Mouse (Mus musculus): ENCODE data around the gene Frmd4a.
"Not testable (repeated sequence)": the region's sequence is repeated elsewhere in the genome, so short reads cannot be mapped to it uniquely, and the experiment has no call there.

The Frmd4a gene

DNA sequence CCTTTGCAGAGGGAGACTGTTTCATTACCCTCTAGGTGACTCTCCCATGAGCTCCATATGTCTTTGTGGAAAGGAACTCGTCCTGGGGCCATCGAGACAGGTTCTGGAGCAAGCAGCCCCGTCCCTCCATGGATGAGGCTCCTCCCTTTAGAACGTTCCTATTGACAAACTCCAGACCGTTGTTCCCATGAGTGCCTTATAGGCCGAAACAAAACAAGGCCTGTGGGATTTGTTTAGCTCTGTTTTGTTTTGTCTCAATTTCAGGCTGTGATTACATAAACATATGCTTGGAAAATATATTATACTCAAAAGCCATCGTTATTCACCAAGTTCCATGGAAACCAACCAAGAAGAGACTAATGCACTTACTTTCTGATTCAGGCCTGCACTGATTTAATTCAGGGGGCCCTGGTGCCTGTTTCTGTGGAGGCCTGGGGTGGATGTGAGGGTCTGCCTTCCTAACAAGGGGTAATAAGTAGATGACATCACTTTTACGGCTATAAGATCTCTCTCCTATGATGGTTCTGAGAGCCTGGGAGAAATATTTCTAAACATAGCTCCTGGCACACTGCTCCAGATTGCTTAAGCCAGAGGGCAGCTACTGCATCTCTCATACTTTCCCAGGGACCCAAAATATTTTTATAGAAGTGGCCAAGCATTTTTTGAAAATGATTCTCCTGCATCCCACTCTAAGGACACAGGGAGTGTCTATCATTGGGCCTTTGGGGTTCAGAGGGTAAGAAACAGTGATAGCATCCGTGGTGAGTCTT is 308.9 kb downstream of the Frmd4a start:
- no peak for TF ChIP-seq POU5F1 (IDR thresholded peaks at IDR 0.05; ENCODE audit: borderline replicate concordance, low read length)
- no peak for TF ChIP-seq NANOG (IDR thresholded peaks at IDR 0.05; ENCODE audit: borderline replicate concordance, low read length)
- no peak for TF ChIP-seq CTCF (conservative IDR thresholded peaks at IDR 0.05; ENCODE audit: low read length)
- no peaks in the 10 kb centered on the region for H3K9me3 ChIP-seq (ENCODE audit: low read length)
- H3K27me3 ChIP-seq (ENCODE audit: insufficient read depth, low read length) = no peaks in the 10 kb centered on the region
- no peaks in the 10 kb centered on the region for H3K36me3 ChIP-seq (ENCODE audit: insufficient read depth, low read length)
- H3K4me1 ChIP-seq (replicated peaks; ENCODE audit: low read depth, low read length) = no peaks in the 10 kb centered on the region
- no peak overlapping the region for H3K4me3 ChIP-seq (replicated peaks; ENCODE audit: low read length)

DNA sequence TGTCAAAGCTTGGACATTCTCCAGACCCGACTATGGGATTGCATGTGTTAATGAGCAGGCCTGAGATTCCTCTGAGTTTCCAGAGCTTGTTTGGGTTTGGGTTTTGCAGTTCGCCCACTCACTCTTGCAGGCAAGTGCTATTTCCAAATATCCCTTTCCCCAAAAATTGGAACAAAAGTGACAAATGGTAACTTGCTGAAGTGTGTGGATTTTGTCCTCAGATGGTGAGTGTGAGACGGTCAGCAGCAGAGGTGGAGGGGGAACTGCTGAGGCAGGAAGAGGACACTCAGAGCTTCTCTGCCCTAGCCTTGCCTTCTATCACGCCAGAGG is 309.5 kb downstream of the Frmd4a start:
- Histone ChIP-seq H3K27me3 (ENCODE audit: insufficient read depth, low read length) (no peaks in the 10 kb centered on the region), H3K4me3 (replicated peaks; ENCODE audit: low read length) (no peak overlapping the region), H3K4me1 (replicated peaks; ENCODE audit: low read depth, low read length) (no peaks in the 10 kb centered on the region), H3K36me3 (ENCODE audit: insufficient read depth, low read length) (no peaks in the 10 kb centered on the region), H3K9me3 (ENCODE audit: low read length) (no peaks in the 10 kb centered on the region)
- no peak for TF ChIP-seq POU5F1 (IDR thresholded peaks at IDR 0.05; ENCODE audit: borderline replicate concordance, low read length)
- no peak for TF ChIP-seq NANOG (IDR thresholded peaks at IDR 0.05; ENCODE audit: borderline replicate concordance, low read length)

DNA sequence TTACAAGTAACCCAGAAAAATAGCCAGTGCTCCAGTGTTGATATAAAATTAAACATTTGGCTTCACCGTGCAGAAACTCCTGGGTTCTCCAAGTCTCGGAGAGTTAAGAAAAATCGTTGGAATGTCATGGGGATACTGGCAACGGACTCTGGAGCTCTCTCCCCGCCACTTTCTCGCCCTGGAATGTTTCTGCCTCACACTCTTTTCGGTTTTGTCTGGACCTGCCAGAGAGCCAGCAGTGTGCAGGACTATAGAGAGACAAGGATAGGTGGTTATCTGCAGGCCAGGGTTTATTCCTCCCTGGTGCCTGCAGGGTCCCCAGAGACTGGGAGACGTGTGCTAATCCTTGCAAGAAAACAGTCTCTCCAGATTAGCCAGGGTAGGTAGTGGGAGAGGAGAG is 314.9 kb downstream of the Frmd4a start:
- H3K4me1 ChIP-seq (replicated peaks; ENCODE audit: low read depth, low read length) = no peaks in the 10 kb centered on the region
- H3K27me3 ChIP-seq (ENCODE audit: insufficient read depth, low read length) = peaks cover 4% of the 10 kb centered on the region; the same call in 1 of the 2 replicates
- no peak overlapping the region for H3K4me3 ChIP-seq (replicated peaks; ENCODE audit: low read length)
- TF ChIP-seq NANOG (IDR thresholded peaks at IDR 0.05; ENCODE audit: borderline replicate concordance, low read length) (no peak), CTCF (conservative IDR thresholded peaks at IDR 0.05; ENCODE audit: low read length) (no peak), POU5F1 (IDR thresholded peaks at IDR 0.05; ENCODE audit: borderline replicate concordance, low read length) (no peak)
- H3K9me3 ChIP-seq (ENCODE audit: low read length) = no peaks in the 10 kb centered on the region
- H3K36me3 ChIP-seq (ENCODE audit: insufficient read depth, low read length) = no peaks in the 10 kb centered on the region

DNA sequence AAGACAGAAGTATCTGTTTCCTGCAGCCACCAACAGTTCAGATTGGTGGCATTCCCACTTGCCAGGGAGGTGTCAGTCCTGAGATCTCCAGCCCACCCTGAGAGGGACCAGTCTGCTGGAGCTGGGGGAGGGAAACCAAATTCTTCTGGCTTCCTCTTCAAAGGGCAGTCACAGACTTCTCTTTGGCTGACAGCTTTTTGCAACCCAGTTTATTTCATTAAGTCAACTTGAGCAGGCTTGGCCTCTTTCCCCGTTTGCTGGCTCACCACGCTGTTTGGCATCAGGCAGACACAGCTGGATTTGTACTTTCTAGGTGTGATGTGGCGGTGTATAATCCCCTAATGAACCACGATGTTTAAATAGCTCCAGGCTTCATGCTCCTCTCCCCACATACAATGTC is 316.7 kb downstream of the Frmd4a start:
- Histone ChIP-seq H3K36me3 (ENCODE audit: insufficient read depth, low read length) (no peaks in the 10 kb centered on the region), H3K9me3 (ENCODE audit: low read length) (no peaks in the 10 kb centered on the region), H3K4me3 (replicated peaks; ENCODE audit: low read length) (no peak overlapping the region), H3K4me1 (replicated peaks; ENCODE audit: low read depth, low read length) (no peaks in the 10 kb centered on the region), H3K27me3 (ENCODE audit: insufficient read depth, low read length) (peaks cover 4% of the 10 kb centered on the region; the same call in 1 of the 2 replicates)
- TF ChIP-seq NANOG (IDR thresholded peaks at IDR 0.05; ENCODE audit: borderline replicate concordance, low read length) (no peak), CTCF (conservative IDR thresholded peaks at IDR 0.05; ENCODE audit: low read length) (no peak), POU5F1 (IDR thresholded peaks at IDR 0.05; ENCODE audit: borderline replicate concordance, low read length) (no peak)

DNA sequence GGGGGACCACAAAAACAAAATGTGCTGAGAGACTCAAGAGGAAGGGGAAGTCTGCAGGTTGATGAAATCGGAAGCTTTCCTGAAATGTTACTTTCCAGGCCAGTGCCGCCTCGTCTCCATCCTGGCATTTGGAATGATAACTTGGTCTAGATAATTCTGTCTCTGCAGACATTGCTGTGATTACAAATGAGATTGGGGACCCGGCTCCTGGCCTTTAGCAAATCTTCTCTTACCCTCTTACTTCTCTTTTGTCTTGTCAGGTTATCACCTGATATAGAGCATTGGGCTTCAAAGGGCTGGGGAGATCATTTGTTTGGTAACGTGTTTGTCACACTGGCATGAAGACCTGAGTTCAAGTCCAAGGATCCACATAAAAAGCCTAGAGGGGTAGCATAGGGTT is 317.4 kb downstream of the Frmd4a start:
- no peak for TF ChIP-seq CTCF (conservative IDR thresholded peaks at IDR 0.05; ENCODE audit: low read length)
- TF ChIP-seq POU5F1 (IDR thresholded peaks at IDR 0.05; ENCODE audit: borderline replicate concordance, low read length) = no peak
- TF ChIP-seq NANOG (IDR thresholded peaks at IDR 0.05; ENCODE audit: borderline replicate concordance, low read length) = no peak
- H3K4me1 ChIP-seq (replicated peaks; ENCODE audit: low read depth, low read length) = no peaks in the 10 kb centered on the region

DNA sequence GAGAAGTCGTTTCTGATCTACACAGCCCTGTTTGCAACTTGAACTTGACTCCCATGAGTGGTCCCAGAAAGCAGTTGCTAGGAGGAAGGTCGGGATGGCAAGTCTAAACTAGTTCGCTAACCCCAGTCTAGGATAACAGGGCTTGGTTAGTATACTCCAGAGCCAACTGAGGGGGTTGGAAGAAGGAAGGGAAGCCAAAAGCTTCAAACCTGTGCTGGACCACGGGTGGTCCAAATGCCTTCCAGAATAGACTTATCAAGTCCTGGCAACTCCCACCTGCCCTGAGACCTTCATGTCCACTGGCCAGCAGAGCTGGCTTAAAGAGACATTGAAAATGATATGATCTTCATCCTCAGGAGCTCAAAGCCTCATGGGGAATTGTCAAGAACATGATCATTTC is 318.4 kb downstream of the Frmd4a start:
- no peak overlapping the region for H3K4me3 ChIP-seq (replicated peaks; ENCODE audit: low read length)
- TF ChIP-seq NANOG (IDR thresholded peaks at IDR 0.05; ENCODE audit: borderline replicate concordance, low read length) (no peak), CTCF (conservative IDR thresholded peaks at IDR 0.05; ENCODE audit: low read length) (no peak), POU5F1 (IDR thresholded peaks at IDR 0.05; ENCODE audit: borderline replicate concordance, low read length) (no peak)
- no peaks in the 10 kb centered on the region for H3K36me3 ChIP-seq (ENCODE audit: insufficient read depth, low read length)
- no peaks in the 10 kb centered on the region for H3K9me3 ChIP-seq (ENCODE audit: low read length)
- no peaks in the 10 kb centered on the region for H3K4me1 ChIP-seq (replicated peaks; ENCODE audit: low read depth, low read length)
- peaks cover 4% of the 10 kb centered on the region; the same call in 1 of the 2 replicates for H3K27me3 ChIP-seq (ENCODE audit: insufficient read depth, low read length)

More for the DNA sequence above, 317.4 kb downstream of the Frmd4a start:
- Histone ChIP-seq H3K9me3 (ENCODE audit: low read length) (no peaks in the 10 kb centered on the region), H3K27me3 (ENCODE audit: insufficient read depth, low read length) (peaks cover 4% of the 10 kb centered on the region; the same call in 1 of the 2 replicates), H3K36me3 (ENCODE audit: insufficient read depth, low read length) (no peaks in the 10 kb centered on the region), H3K4me3 (replicated peaks; ENCODE audit: low read length) (no peak overlapping the region)

DNA sequence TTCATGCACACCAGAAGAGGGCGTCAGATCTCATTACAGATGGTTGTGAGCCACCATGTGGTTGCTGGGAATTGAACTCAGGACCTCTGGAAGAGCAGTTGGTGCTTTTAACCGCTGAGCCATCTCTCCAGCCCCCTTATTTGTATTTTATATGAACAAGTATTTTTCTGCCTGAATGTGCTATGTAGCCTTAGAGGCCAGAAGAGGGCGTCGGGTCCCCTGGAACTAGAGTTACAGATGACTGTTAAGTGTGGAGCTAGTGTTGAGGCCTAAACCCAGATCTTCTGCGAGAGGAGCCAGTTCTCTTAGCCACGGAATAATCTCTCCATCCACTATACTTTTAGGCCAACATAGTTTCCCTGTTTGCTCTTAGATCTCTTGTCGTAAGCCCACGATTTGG is 320.8 kb downstream of the Frmd4a start:
- peak; percentile 15; the same call in 1 of the 2 replicates for TF ChIP-seq CTCF (conservative IDR thresholded peaks at IDR 0.05; ENCODE audit: low read length)
- H3K9me3 ChIP-seq (ENCODE audit: low read length); H3K4me1 ChIP-seq (replicated peaks; ENCODE audit: low read depth, low read length); H3K27me3 ChIP-seq (ENCODE audit: insufficient read depth, low read length); H3K4me3 ChIP-seq (replicated peaks; ENCODE audit: low read length); H3K36me3 ChIP-seq (ENCODE audit: insufficient read depth, low read length): not testable (repeated sequence)

DNA sequence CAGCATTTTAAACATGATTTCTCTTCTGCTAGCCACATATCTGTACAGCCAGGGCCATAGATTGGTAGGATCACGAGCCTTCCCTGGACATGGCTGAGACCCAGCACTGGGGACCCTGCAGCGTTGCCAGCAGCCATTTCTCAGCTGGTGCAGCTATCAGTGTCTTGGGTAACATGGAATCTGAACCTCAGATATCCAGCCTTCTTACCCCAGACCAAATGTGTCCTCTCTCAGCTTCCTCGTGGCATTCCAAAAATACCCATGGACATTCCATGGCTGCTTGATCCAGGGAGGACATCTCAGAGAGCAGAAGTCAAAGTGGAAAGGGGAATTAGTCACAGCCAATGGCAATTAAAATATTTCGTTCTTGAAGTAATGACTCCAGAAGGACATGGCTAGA is 321.6 kb downstream of the Frmd4a start:
- H3K36me3 ChIP-seq (ENCODE audit: insufficient read depth, low read length) = no peaks in the 10 kb centered on the region
- no peak for TF ChIP-seq CTCF (conservative IDR thresholded peaks at IDR 0.05; ENCODE audit: low read length)
- no peaks in the 10 kb centered on the region for H3K9me3 ChIP-seq (ENCODE audit: low read length)
- no peaks in the 10 kb centered on the region; the same call in 1 of the 2 replicates for H3K27me3 ChIP-seq (ENCODE audit: insufficient read depth, low read length)
- H3K4me3 ChIP-seq (replicated peaks; ENCODE audit: low read length) = no peak overlapping the region
- no peaks in the 10 kb centered on the region for H3K4me1 ChIP-seq (replicated peaks; ENCODE audit: low read depth, low read length)

DNA sequence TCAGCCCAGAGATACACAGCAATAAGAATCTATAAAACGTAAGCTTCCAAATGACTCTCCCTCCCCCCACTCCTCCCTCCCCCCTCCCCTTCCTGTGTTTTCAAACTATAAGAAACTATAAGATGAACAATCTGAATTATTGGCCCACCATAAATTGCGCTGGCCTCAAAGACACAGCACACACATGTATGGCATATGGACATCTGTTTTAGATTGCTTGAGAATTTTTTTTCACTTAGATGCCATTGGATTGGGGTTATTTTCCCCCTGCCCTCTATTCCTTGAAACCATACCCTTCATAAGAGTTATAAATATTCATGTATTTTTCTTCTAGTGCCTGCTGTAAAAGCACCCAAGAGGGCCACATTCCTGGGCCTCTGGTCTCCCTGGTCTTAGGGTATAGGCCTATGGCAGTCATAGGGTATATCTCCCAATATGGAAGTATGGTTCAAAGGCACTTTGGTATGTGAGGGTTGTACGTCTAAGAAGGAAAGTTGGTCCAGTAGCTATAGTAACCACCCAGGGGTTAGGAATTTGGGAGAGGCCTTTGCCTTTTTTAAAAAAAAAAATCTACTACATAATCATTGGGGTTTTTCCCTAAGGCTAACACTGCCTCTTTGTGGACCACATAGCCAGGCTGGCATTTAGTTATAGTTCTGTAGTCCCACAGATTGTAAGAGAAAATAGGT is 322.2 kb downstream of the Frmd4a start:
- TF ChIP-seq NANOG (IDR thresholded peaks at IDR 0.05; ENCODE audit: borderline replicate concordance, low read length) = no peak
- TF ChIP-seq POU5F1 (IDR thresholded peaks at IDR 0.05; ENCODE audit: borderline replicate concordance, low read length) = no peak
- TF ChIP-seq CTCF (conservative IDR thresholded peaks at IDR 0.05; ENCODE audit: low read length) = no peak
- no peaks in the 10 kb centered on the region for H3K36me3 ChIP-seq (ENCODE audit: insufficient read depth, low read length)
- no peaks in the 10 kb centered on the region; the same call in 1 of the 2 replicates for H3K9me3 ChIP-seq (ENCODE audit: low read length)
- no peaks in the 10 kb centered on the region for H3K4me1 ChIP-seq (replicated peaks; ENCODE audit: low read depth, low read length)
- no peaks in the 10 kb centered on the region for H3K27me3 ChIP-seq (ENCODE audit: insufficient read depth, low read length)
- no peak overlapping the region for H3K4me3 ChIP-seq (replicated peaks; ENCODE audit: low read length)
